Mouse (Mus musculus) lung, adult 2 months (tissue): ENCODE data around the gene Gm37240.

Experiments
- CTCF ChIP-seq: fragments of 200-500 bp; IDR thresholded peaks from 2 replicates; pipeline ENCODE4 v1.5.1; 2011; ENCODE audit warnings: mild to moderate bottlenecking, low read length, control low read depth; ENCODE audit not compliant: insufficient read depth
- POLR2A ChIP-seq: fragments of 200-500 bp; IDR thresholded peaks from 2 replicates; pipeline ENCODE4 v1.6.1; 2011; ENCODE audit warnings: low read depth, mild to moderate bottlenecking, control low read depth, low read length, borderline replicate concordance; ENCODE audit errors: extremely low read depth

DNA sequence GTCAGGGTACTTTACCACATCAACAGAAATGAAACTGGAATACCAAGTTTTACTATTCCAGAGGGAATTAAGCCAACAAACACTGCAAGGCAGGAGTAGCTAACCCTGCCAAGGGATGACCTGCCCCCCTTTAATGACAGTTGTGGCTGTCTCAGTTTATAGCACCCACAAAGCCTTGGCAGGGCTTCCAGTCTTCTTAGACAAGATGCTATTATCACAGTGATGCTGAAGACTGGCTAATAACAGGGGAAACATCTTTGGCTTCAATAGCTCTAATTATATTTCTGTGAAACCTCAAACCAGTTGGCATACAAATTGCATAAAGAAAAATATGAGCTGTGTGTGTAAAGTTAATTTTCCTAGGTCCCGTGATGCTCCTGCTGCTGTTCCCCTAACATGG is 41.0 kb downstream of the Gm37240 start:
- TF ChIP-seq CTCF (no peak), POLR2A (no peak)
